Mouse (Mus musculus) adrenal gland, adult 10 weeks (tissue): ENCODE data around the gene Plk3. TPM values are rescaled to one million over a fixed set of nuclear protein-coding genes. Genes with fewer than 3 reads are reported as not detected.

Experiments used
- polyA plus RNA-seq: library from polyadenylated mRNA; stranded (reverse); fragments of 350-450 nt; fragmentation: Illumina TruSeq; extraction: RNeasy Lipid Tissue Mini Kit (QIAGEN cat#74804); gene quantifications from one replicate; pipeline ENCODE4 v1.2.3, GENCODE M21; 2014; ENCODE audit warnings: low read depth, low replicate concordance

Plk3 gene
- 0.35 TPM for polyA plus RNA-seq

GRCm38 (mm10) chr4:117133817-117134600 lies at the start of gene Plk3:
Plk3 (minus strand) TSS chr4:117133963.

DNA sequence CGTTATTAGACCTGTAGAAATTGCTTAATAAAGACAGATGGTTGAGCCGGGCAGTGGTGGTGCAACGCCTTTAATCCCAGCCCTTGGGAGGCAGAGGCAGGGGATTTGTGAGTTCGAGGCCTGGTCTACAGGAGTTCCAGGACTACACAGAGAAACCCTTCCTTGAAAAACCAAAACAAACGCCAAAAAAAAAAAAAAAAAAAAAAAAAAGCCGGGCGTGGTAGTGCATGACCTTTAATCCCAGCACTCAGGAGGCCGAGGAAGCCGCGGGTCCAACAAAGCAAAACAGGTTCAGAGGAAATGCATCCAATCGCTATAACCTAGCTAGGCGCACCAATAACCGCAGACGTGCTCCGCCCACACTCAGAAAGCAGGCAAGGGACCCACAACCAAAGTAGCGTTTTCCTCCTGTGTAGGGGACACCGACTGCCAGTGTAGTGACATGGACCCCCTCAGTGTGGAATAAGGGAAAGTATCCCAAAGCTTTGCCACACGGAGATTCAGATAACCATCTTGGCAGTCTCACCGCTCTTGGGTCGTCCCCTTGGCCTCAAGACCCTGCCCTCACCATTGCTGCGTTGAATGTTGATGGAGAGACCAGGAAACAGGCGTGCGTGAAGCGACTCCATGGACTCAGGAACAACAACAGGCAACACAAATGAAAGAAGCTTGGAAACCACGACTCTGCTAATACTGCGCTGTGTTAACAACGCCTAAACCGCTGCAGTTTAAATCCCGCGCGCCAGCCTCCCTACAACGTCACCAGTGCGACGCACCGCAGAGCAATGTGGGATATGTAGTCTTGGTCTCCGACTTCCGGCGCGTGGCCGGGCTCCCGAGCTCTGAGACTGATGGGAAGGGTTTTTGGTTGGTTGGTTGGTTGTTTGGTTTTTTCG lies 48.3 kb upstream of the Plk3 start, which contains the start of gene Kif2c:
TSS of gene Kif2c (minus strand) at position 777 of the 896 bp plus-strand sequence.

GRCm38 (mm10) chr4:117155792-117156355 lies 22.1 kb upstream of the Plk3 start, which contains the start of gene Rps8:
Rps8 (minus strand) TSS chr4:117156243.

GRCm38 (mm10) chr4:117126675-117127290 lies 7.0 kb downstream of the Plk3 start, which contains the start of gene Tctex1d4:
Tctex1d4 (plus strand) TSS chr4:117126794.

DNA sequence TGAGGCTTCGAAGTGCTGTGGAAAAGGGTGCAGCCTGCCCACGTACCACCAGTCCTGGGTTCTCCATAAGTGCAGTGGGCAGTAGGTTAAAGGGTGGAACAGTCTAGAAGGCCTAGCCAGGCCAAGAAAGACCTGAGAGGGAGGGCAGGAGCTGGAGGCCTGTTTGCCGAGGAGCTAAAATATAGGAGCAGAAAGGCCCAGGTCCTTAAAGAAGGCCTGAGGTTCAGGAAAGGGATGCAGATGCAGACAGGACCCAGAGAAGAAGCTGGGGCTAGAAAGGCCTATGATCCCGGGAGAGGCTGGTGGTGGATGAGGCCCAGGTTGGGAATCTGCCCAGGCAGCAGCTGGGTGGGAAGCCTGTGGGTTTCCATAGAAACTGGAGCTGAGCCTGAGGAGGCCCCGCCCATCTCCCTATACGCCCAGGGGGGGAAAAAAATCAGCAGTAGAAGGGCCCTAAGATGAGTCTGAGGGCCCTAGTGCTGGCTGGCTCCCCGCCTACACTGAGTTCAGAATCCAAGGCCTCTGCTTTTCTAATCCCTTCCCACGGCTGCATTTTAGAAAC lies 8.3 kb downstream of the Plk3 start, which contains the start of gene Btbd19:
TSS of gene Btbd19 (minus strand) at position 378 of the 562 bp plus-strand sequence.

DNA sequence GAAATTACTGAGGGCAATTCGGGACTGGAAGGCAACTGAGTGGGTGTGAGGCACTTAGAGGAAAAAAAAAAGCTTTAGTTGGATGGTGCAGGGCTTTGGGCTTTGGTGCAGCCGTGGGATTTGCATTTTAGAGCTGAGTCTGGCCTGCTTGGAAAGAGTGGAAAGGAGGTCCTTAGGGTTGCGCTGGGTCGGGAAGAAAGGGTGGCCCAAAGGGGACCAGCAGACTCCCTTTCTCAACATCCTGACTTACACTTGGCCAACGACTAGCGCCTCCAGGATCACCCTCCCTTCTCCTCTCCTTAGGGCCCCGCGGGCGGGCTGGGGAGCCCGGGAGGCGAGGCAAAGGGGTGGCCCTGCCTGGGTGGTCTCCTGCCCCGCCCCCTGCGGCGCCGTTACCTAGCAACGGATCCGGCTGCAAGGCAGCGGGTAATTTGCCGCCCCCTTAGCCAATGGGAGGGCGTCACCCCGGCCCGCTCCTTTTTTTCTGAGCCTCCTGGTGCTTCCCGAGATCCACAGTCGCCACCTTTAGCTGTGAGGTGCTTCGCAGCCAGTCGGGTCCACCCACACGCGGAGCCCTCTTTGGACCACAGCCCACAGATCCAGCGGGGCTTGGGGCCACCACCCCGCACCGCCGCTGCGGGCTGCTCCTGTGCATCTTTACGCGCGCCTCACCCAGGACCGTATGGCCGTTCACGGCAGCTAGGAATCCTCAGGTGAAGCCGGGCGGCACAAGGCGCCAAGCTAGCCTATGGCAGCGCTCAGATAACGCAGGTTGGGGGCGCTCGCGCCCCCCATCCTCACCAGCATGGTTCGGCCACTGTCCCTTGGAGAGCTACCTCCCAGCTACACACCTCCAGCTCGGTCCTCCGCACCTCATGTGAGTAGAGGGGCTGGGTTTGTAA lies 38.0 kb downstream of the Plk3 start, which contains the start of gene Ptch2:
TSS of gene Ptch2 (plus strand) at position 525 of the 902 bp plus-strand sequence.

Other genes starting within 250 kb of the Plk3 start
- gene Urod, start 139.6 kb downstream of the Plk3 start, polyA plus RNA-seq, result 14.3 TPM
- gene Hectd3, start 138.6 kb downstream of the Plk3 start, polyA plus RNA-seq, result 5.8 TPM
- gene Eif2b3, start 114.6 kb downstream of the Plk3 start, polyA plus RNA-seq, result 37.5 TPM
- gene Ptch2, start 37.9 kb downstream of the Plk3 start, polyA plus RNA-seq, result 0.17 TPM
- 1.2 TPM for gene Btbd19, start 8.2 kb downstream of the Plk3 start, polyA plus RNA-seq
- gene Tctex1d4, start 7.2 kb downstream of the Plk3 start, polyA plus RNA-seq, result not detected
- gene Rps8, start 22.3 kb upstream of the Plk3 start, polyA plus RNA-seq, result 165 TPM
- 1.1 TPM for gene Kif2c, start 48.7 kb upstream of the Plk3 start, polyA plus RNA-seq
- gene Tmem53, start 118.0 kb upstream of the Plk3 start, polyA plus RNA-seq, result 1.9 TPM
- gene Armh1, start 118.2 kb upstream of the Plk3 start, polyA plus RNA-seq, result 2.1 TPM